Mouse (Mus musculus): Measurements from ENCODE around the gene Aanat.

DNA sequence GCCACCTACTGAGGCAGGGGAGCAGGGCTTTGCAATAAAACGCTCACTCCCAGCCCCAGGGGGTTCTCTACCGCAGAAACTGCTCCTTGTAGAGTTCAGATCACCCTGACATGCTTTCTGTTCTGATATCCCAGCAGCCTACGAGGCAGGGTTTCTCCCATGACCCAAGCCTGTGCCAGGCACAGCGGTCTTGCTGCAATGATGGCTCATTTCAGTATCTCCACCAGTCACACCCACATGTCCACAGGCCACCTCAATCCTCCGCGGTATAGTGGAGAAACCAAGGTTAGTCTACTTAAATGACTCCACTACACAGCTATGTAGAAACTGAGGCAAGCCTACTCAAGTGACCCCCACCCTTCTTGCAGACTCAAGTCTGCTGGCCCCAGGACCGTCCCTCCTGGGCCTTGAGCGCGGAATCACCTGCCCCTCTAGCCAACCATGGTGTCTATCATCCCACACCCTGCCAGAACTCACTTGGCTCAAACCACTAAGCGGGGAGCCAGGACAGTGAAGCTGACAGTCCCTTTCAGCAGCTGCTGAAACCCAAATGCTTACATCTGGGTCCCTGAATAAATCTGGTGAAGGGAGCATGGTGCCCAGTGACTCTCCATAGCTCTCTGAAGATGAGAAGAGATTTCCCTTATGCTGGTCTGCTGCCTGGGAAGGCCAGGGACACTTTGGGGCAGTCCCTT lies 34.5 kb downstream of the Aanat start:
- TF ChIP-seq CTCF (IDR thresholded peaks at IDR 0.05; ENCODE audit: low read depth, low read length) = no peak
- TF ChIP-seq POLR2AphosphoS5 (IDR thresholded peaks at IDR 0.05; ENCODE audit: insufficient replicate concordance, low read depth, low read length) = no peak
- no peak for TF ChIP-seq GATA1 (IDR thresholded peaks at IDR 0.05; ENCODE audit: borderline replicate concordance, low read length)
- TF ChIP-seq GATA2 (IDR thresholded peaks at IDR 0.05; ENCODE audit: borderline replicate concordance, low read depth, low read length) = no peak

All from G1E (cell line).